Mouse (Mus musculus) activated CD4-positive, CD25-positive, alpha-beta regulatory T cell, adult 4 months (primary cell): Measurements from ENCODE around the gene Nkx2-3. TPM values are rescaled to one million over a fixed set of nuclear protein-coding genes. Genes with fewer than 3 reads are reported as not detected.

Experiments
- ATAC-seq: one replicate; pipeline ENCODE4 v1.8.0; 2017
- polyA plus RNA-seq, 2 experiments: library from polyadenylated mRNA; unstranded; fragments of 100-300 nt; shearing (Covaris generic); gene quantifications; one replicate each; pipeline ENCODE4 v1.2.1; 2017

Gene Nkx2-3
- polyA plus RNA-seq, 2 experiments from 2014 or later, result not detected

DNA sequence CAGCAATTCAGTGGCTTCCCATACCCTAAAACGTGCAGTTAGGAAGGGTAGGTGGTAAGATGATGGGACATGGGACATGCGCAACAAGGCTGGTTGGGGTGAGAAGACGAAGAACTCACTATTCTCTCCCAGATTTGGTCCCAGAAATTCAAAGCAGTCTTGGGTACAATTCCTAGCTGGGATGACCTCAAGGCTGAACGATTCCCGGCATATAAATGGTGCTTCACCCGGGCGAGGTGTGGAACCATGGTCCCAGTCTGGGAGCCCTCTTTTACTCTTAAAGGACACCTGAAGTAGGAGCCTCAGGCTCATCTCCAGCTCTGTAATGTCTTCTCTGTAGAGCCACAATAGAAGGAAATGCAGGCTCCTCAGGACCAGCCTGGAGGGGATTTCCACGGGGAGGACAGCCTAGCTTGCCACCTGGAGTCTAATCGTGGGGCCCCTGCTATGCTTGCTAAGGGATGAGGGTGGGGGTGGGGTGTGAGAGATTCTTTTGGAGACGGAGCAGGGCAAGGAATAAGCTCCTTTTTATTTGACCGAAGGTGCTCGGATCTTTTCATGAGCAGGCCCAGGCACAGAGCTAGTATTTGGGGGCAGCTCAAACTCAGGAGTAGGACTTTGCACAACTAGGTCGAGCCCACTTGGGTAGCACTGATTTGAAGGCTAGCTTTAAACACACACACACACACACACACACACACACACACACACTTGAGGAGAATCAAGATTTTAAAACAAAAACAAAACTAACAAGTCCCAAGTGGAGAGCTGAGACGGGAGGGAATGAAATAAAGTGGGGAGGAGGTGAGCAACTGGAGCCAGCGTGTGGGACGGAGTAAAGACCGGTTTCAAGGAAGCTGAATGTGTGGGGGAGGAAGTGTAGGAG is 6.2 kb upstream of the Nkx2-3 start:
- ATAC-seq, result no peak

DNA sequence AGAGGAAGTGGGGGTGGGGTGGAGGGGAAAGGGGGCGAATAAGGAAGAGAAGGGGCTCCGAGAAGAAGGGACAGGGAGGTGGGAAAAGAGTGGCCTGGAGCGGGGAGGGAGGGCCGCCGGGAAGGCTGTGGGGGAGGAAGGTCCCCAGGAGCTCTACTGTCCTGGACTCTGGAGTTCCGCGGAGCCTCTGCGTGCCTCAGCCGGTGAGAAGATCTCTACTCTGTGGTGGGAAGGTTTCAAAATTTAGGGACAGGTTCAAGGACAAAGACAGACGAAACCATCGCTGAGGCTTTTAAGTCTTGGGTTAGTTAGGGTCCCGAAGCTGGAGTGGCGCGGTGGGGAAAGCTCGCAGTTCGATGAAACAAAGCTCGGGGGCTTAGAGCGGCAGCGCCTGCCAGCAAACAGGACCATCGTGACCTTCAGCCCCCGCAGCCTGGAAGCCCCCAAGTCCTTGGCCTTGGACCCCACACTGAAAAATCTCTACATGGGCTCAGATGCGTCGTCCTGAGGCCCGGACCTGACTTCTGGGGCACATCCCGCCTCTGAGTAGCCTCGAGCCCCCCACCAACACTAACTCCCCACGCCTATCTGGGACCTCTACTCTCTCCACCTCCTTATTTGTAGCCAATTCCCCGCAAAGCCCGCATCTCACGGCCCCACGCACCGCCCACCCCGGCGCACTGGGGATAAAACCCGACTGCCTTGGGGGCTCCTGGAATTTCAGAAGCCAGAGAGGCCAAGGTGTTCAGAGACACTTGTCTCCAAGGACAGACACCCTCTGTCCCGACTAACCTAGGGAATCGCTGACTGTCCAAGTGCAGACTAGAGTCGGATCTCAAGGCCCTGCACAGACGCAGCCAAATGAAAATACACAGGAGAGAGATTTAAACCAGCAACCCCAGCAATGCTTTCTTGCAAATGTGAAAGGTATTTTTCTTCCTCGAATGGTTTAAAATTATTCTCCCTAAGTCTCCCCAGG is 5.3 kb upstream of the Nkx2-3 start:
- no peak for ATAC-seq

DNA sequence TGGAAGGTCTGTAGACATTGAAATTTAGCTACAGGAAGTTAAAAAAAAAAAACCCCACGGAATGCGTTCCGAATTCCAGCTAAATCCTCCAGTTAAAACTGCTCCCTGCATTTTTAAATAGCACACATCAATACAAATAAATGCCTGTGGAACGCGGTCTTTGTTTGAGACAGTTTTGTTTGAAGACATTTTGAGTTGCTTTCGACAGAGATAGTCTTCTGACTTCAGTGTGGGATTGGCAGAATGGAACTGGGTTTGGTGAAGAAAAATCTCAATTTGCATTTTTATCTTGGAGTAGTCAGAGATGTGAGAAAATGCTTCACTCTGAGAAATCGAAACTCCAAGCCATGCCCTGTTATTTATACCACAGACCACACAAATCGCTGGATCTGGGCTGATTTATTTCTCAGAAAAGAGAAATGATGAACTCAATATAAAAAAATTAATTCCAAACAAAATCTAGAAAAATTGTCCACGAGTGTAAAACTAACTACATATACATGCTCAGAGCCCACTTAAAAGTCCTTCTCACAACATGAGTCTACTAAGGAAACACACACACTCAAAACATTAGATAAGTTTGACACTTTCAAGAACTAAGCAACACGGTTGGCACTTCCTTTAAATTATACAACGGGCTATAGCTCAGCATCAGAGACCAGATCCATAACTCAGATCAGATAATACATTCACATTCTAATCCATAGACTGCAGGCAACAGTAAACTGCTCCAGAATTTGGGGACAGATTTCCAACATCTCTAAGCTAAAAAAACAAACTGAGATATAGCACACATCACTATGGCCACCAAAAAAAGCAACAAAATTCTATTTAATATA is 4.1 kb upstream of the Nkx2-3 start:
- no peak for ATAC-seq

DNA sequence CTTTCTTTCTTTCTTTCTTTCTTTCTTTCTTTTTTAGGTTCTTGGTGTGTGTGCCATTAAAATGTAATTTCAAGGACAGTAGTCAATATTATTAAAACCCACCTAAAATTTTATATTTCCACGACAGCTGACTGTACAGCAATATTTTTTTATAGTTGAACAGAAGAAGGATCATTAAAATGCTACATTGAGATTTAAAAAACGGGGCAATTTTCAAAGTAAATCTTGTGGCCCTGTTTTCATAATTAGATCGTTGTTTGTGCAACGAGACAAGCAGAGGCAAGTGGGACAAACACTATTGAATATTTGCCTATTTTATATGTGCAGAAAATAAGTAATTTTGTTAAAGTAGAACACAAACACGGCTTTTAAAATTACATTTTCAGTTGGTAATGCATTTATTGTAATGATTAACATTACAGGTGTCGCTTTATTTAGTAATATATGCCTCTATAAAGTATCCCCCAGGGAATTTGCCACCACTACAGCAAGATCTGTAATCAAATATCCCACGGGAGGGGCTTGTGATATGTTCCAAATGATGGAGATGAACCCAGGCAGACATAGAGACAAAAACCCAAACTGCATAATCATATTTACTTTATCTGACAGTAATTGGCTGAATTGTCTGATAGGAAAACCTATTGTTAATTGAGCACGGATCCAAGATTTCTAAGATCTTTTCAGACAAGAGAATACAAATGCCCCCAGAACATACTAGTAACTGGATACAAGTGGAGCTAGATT is 3.2 kb upstream of the Nkx2-3 start:
- ATAC-seq, result no peak

DNA sequence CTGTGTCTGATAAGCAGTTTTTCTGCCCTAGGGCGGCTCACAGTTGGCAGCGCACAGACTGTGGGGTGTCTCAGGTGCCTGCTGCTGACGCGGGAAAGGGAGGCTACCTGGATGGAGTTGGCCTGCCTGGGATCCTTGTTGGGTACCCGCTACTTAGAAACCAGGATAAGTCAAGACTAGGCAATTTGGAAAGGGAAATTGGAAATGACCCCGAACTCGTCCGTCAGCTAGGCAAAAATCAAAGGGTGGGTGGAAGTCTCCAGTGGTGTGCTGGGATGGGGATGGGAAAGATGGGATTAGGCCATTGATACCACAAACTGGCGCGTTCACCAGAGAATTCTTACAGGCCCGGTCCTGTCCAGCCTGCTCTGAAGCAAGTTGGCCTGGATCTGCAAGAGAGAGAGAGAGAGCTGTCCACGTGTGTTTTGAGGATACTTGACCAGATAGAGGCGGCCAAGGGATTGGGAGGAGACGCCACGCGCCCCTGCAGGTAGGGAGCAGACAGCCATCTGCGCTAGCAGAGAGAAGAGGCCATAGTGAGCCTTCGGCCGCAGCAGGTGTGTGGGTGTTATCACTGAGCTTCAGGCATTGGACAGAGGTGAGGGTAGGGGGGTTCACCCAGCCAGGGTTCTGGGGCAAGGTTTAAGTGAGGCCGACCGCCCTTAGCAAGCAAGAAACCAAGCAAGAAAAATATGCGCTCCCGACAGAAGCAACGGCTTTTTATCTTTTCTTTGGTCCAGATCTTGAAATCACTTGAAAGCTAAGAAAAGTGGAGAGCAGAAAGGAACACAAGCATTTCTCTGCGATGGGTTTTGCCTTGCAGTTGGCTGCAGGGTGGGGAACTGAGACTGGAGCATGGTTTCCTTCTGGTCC is 2.4 kb upstream of the Nkx2-3 start:
- no peak for ATAC-seq

DNA sequence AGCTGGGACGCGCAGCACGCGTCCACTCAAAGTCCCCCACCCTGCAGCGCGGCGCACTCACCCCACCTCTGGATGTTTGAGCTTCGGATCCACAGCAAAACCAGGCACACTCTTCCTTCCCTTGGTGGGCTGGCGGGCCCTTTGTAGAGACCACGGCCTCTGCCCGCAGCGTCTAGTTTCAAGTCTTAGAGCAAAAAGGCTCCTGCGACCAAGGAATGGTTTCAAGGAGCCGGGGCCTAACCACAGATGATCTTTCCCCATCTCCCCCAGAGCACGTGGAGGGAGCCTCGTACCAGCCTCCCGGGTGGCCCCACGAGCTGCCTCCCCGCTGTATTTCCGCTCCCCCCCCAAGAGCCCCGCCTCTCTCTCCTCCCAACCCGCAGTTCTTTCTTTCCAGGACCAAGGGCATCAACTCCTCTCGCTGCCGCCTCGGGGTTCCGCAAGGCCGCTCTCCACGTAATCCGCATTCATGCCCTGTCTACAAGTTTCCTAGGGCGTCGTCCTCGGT is 1.7 kb upstream of the Nkx2-3 start:
- no peak for ATAC-seq

DNA sequence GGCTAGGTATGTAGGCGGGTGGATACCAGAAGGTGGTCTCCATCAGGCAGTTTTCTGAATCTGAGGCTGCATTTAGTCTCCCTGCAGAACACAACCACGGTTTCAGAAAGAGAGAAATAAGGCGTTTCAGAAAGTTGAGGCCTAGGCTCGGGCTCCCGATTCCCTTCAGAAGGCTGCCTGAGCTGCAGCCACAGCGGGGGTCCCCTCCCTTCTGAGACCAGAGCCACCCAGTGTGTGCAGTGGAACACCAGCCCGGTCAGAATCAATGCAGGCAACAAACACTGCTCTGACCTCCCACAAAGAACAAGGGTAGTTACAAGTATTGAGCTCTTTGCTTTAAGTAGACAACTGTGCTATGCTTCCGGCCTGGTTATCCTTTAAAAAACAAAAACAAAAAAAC is 1.0 kb upstream of the Nkx2-3 start:
- ATAC-seq, result no peak

DNA sequence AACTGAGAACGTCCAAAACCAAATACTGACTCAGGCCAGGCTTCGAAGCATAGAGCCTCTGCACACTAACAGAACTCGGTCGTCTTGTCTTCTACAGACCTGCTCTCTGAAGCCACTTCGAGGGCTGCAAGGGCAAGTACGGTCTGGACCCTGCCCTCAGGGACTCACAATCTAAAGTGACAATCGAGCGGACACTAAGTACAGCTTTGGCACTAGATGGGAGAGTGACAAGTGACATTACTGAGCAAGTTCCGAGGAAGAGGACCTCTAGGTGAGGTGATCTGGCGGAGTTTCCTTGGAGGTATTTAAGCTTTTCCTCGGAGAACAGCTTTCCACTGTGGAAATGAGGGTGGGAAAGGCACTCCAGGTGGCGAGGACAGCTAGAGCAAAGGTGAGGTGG is 564 bp upstream of the Nkx2-3 start:
- ATAC-seq, result no peak

DNA sequence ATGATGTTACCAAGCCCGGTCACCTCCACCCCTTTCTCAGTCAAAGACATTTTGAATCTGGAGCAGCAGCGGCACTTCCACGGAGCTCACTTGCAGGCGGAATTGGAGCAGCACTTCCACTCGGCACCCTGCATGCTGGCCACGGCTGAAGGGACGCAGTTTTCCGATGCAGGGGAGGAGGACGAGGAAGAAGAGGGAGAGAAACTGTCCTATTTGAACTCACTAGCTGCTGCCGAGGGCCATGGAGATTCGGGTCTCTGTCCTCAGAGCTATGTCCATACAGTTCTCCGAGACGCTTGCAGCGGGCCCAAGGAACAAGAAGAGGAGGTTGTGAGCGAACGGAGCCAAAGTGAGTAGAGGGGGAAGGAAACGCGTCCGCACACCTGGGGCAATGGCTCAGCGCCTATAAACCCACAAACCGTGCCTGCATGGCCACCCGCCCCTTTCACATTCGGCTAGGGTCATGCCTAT is 411 bp downstream of the Nkx2-3 start:
- no peak for ATAC-seq

DNA sequence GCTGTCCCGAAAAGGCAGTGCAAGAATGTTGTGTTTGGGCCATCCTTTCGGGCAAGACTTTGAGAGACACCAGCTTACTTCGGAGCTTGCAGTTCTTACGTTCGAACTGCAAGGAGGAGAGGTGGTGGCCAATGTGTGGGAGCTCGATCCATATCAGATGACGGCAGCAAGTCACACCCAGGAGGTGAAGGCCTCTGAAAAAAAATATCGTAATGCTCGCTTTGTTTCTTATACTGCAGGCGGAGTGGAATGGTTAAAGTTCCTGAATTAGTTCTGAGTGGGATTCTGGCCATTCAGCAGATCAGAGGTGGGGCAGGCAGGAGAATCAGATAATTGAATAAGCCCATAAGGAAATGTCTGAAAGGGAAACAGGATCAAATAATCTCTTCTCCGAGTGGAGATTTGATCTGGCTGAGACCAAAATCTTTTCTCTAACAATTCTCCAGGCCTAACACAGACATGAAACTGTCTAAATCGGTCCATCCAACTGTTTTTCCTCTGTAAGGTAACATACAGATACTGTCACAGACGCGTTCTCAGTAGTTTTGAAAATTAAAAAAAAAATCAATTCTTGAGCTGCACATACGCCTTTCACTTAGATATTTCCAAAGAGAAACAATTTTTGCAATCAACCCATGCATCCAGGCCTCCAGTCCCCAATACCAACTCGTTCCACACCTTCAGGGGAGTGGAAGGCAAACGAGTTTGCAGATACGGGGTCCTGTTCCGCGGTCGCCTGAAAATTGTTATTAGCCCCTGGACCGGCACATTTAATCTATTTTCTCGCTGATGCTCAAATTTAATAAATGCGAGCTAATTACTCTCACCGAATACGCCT is 1.4 kb downstream of the Nkx2-3 start:
- ATAC-seq, result no peak

DNA sequence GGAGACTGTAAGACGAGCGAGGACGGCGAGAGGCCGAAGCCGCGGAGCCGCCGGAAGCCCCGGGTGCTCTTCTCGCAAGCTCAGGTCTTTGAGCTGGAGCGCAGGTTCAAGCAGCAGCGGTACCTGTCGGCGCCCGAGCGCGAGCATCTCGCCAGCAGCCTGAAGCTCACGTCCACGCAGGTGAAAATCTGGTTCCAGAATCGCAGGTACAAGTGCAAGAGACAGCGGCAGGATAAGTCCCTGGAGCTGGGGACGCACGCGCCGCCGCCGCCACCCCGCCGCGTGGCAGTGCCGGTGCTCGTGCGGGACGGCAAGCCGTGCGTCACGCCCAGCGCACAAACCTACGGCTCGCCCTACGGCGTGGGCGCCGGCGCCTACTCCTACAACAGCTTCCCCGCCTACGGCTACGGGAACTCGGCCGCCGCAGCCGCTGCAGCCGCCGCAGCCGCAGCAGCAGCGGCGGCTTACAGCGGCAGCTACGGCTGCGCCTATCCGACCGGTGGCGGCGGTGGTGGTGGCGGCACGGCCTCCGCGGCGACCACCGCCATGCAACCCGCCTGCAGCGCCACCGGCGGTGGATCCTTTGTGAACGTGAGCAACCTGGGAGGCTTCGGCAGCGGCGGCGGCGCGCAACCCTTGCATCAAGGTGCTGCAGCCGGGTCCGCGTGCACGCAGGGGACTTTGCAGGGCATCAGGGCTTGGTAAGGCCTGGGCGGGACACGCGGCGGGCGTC is 2.4 kb downstream of the Nkx2-3 start:
- no peak for ATAC-seq

DNA sequence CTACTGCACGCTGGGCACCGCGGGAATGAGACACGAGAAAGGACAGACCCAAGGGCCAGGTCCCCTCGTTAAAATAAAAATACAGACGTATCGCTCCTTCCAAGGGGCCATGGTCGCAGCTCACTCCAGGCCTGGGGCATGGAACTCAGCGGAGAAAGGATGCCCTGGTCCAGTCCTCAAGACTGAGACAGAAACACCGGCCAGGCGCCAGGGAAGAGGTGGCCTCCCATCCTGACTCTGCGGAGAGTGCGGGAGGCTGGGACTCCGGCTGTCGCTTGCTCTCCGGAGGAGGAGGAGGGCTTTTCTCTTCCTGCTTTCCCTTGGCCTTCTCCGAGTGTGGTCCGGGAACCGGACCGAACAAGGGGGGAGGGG is 2.9 kb downstream of the Nkx2-3 start:
- no peak for ATAC-seq

DNA sequence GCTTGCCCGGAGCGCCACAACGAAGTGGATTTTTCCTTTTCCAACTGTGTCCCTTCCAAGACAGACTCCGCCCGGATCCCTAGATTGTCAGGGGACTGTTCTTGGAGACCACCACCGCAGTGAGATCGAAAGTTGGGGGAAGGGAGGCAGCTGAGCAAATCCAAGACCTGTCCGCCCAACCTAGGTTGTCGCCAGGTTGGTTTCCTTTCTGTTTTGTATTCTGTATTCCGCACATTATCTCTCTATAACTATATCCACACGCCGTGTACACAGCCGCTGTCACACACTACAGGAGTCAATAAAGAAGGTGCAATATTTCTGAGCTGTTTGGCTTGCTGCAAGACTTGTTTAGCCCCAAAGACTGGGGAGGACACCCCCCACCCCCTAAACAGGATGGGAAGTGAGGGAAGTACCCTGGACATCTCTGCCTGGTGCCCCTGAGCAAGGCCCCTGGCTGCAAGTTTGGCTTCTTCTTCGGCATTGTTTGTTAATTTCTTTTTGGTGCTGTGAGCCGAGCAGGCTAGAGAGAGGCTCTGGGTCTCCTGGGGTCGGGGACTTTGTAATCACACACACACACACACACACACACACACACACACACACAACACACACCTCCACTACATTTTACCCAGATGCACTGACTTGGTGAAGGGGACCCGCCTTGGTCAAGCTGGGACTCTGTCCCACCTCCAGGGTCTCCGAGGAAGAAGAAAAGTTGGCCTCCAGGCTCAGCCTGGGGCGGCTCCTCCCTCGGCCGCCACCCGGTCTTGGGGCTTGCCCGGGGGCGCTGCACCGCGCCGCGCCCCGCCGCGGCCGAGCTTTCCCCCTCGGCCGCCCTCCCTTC is 3.7 kb downstream of the Nkx2-3 start:
- ATAC-seq, result no peak

DNA sequence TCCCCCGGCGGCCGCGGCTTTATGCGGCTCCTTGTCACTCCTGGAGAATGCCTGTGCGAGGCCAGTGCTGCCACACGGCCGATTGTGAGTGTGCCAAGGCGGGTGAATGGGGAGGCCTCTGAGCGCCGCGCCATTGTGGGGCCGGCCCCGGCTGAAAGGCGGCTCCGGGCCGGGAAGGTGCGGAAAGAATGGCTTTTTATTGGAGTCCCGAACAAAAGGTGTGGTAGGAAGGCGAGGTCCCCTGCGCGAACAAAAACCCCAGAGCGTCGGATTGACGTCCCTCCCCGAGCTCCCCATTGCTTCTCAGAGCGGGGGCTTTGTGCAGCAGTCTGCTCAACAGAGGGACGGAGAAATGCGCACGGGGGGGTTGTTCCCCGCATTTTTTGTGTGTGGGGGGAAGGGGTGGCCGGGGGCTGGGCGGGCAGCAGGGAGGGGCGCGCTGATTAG is 4.3 kb downstream of the Nkx2-3 start:
- no peak for ATAC-seq

DNA sequence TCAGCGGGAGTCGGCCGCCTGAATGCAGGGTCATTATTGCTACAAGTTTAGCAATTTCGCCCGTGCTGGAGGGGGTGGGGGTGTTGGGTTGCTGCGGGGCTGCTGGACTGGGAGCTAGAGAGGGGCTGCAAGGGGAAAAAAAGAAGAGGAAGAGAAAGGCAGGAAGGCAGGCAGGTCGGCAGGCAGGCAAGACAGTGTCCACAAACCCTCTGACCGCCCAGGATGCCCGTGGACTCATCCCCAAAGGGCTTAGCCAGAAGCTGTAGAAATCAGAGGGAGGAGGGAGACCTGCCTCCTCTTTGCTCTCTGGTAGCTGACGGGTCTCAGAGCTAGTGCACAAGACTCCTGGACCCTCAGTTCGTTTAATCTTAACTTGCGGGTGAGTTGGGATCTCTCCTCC is 4.8 kb downstream of the Nkx2-3 start:
- ATAC-seq, result no peak

DNA sequence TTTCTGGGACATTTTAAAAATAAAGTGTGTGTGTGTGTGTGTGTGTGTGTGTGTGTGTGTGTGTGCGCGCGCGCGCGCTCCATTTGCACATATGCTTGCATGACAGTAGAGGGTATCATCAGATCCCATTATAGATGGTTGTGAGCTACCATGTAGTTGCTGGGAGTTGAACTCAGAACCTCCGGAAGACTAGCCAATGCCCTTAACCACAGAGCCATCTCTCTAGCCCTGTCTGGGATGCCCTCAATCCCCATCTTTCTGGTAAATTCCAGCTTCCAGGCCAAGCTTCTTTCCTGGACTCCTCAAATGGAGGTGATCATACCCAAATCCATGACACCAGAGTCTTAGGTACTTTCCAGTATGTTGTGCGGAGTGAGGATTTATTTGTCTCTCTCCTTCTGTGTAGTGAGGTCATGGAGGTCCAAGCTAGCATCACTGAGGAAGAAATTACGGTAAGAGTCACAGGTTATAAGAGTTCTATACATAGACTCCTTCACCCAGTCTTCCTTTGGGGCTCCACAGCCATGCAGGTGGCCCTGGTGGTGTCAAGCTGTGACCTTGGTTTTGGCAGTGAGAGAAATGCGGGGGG is 5.7 kb downstream of the Nkx2-3 start:
- no peak for ATAC-seq

DNA sequence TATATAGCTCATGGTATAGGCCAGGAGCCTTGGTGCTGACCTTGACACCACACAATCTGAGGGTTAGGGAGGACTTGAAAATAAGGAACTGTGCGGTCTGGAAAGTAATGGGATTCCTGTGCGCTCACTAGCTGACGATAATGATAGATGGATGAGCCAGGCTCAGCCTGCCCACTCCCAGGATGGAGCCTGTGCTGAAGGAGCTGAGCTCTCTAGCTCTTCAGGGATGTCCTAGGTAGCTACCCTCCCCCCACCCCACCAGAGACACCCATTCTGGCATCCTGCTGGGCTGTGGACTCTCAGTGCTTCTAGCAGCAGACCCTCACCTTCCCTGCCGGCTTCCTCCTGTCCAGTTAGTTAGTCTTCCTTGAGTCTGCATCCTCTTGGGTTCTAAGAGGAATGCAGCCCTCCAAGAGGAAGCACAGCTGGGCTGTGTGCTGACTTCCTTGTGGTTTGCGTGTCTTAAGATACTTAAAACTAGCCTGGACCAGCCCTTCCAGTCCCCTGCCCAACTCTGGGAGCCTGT is 6.4 kb downstream of the Nkx2-3 start:
- ATAC-seq, result no peak
